8 mouse cellular contexts compared by ENCODE assay signal in genomic region chr1:127206881-127207555, GRCm38 (mm10). TPM values are rescaled to one million over a fixed set of nuclear protein-coding genes. Genes with fewer than 3 reads are reported as not detected.
DNase-seq lines count a peak whose midpoint lies in the region; ATAC-seq and TF ChIP-seq lines count a peak whose summit lies in the region.

No protein-coding gene starts in this region.

- no peaks in the 10 kb centered on the region for H3K27me3 ChIP-seq in liver, postnatal 0 days (ENCODE audit: insufficient read depth, low read length)

- H3K4me1 ChIP-seq in liver, postnatal 0 days (ENCODE audit: insufficient read depth) = peaks cover 8% of the 10 kb centered on the region; the same call in 1 of the 2 replicates

- H3K27ac ChIP-seq in liver, postnatal 0 days (ENCODE audit: low read depth) = peak overlapping the region; percentile 39; the same call in 1 of the 2 replicates

- no peak overlapping the region; the same call in 1 of the 2 replicates for H3K9ac ChIP-seq in liver, postnatal 0 days (replicated peaks)

- 52% methylated on average over 11 of the region's 11 CpGs for WGBS in liver, postnatal 0 days (ENCODE audit: insufficient replicate concordance)

- H3K9me3 ChIP-seq in liver, postnatal 0 days (ENCODE audit: low read length) = no peaks in the 10 kb centered on the region

- intact Hi-C loops in heart, postnatal 25 days (cut with DNase I) = no loop called here

- no peak for TF ChIP-seq CTCF in liver, postnatal 0 days (IDR thresholded peaks at IDR 0.05; ENCODE audit: low read depth)

- H3K4me3 ChIP-seq in liver, postnatal 0 days (ENCODE audit: low read depth, low read length) = peak overlapping the region; percentile 64

- DNase-seq in heart, adult 8-10 months (ENCODE audit: low spot score) = peak; percentile 8
- DNase-seq in heart, postnatal 25 days (ENCODE audit: low spot score) = no peak
- DNase-seq in A20 (ENCODE audit: low read depth, low spot score) = peak; percentile 17
- DNase-seq in liver, postnatal 0 days = no peak
- DNase-seq in adrenal gland, adult 18-20 months (ENCODE audit: low spot score in 2 of 2) = no peak
- no peak for DNase-seq in layer of hippocampus, adult 9-11 months
- no peak for DNase-seq in thymus, postnatal 4 days

- TF ChIP-seq EP300 in liver, postnatal 0 days (IDR thresholded peaks at IDR 0.05; ENCODE audit: low read depth) = no peak

- H3K36me3 ChIP-seq in liver, postnatal 0 days (replicated peaks; ENCODE audit: insufficient read depth, low read length) = no peaks in the 10 kb centered on the region

- peak overlapping the region; percentile 97 for H3K4me2 ChIP-seq in liver, postnatal 0 days (ENCODE audit: low read depth, low read length)

- ATAC-seq in granulocyte monocyte progenitor cell, adult 5-6 weeks (replicated peaks; ENCODE audit: poor library complexity, severe bottlenecking) = peak; percentile 34
- no peak for ATAC-seq in liver, postnatal 0 days

RNA-seq across cellular contexts. Expression of gene Mgat5, which starts 2.2 kb away (rescaled TPM):
- 10 to 100 TPM; 11.8 to 15.5 (median 15.1) TPM for total RNA-seq in heart, adult 8-10 months (2022)
- 10 to 100 TPM; 14.1 to 14.8 TPM for total RNA-seq in heart, postnatal 25 days (2021)
- 78.8 and 93.3 TPM in 2 replicates for total RNA-seq in granulocyte monocyte progenitor cell, adult 5-6 weeks (2014; fragmentation: Nextera tagmentation)
- 80.5 and 82.1 TPM in 2 replicates for total RNA-seq in granulocyte monocyte progenitor cell, adult 5-6 weeks (2017)
- polyA plus RNA-seq in liver, postnatal 0 days (2015; fragmentation: Nextera tagmentation; extraction: Ambion mirVana) = 0.69 and 0.86 TPM in 2 replicates
- 10 to 100 TPM; 11.8 to 13.5 TPM for total RNA-seq in adrenal gland, adult 18-20 months (2021)

Comparison
In these comparisons a context has a peak if more than half of its experiments do, and no peak if none do; other contexts are left out.
1. DNase-seq: peak in heart, adult 8-10 months (single experiment) and A20 (single experiment); none in heart, postnatal 25 days (single experiment), liver, postnatal 0 days (single experiment), adrenal gland, adult 18-20 months (0 of 2), layer of hippocampus, adult 9-11 months (single experiment) and thymus, postnatal 4 days (single experiment).
2. RNA of gene Mgat5, which starts 2.2 kb away (total RNA-seq): 78.8 to 93.3 TPM in granulocyte monocyte progenitor cell, adult 5-6 weeks; 11.8 to 15.5 TPM in heart, adult 8-10 months, 14.1 to 14.8 TPM in heart, postnatal 25 days and 11.8 to 13.5 TPM in adrenal gland, adult 18-20 months; every median in the first group is over 4 times any median in the second.